Mouse (Mus musculus): Measurements from ENCODE around the gene 4930512M02Rik.

DNA sequence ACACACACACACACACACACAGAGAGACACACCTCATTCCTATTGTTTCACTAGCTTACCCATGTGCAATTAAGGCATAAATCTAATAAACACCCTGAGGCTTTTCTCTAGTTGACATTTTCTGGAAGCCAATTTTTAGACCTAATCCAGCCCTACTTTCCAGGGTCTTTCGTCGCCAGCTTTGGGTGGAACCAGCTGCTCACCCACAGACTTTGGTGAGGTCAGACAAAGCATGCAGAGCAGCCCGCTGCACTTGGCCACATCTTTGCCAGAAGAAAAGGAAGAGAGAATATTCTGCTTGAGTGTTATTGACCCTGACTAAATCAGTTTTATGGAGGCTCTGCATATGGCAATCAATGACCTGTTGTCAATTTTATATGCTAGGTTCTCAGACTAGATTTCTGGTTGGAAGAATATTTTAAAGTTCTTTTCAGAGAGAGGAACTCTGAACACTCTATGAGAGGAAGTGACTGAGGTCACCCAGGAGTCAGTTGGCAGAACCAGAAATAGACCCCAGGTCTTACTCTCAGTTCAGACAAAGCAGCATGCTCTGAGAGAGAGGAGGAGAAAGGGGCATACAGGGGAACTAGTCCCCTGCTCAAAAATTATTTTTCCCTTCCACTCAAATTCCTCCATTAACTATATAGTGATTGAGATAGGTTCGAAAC is 39.8 kb upstream of the 4930512M02Rik start:
- no peak for TF ChIP-seq POLR2A (IDR thresholded peaks at IDR 0.05; ENCODE audit: control insufficient read depth, low read depth, low read length)
- TF ChIP-seq CTCF (IDR thresholded peaks at IDR 0.05; ENCODE audit: control insufficient read depth, insufficient read depth, insufficient replicate concordance, low read depth, low read length): no peak
